Mouse (Mus musculus) T-helper 17 cell (primary cell): ENCODE results near the gene Gm10428.
"Not testable (repeated sequence)": the region's sequence is repeated elsewhere in the genome, so short reads cannot be mapped to it uniquely, and the experiment has no call there.

Experiments
- in situ Hi-C, 2 experiments: fragments of 300-600 bp; cut with MboI, MseI; formaldehyde crosslinking; loops; 1 replicate in 1 of 2; 2 replicates in 1 of 2; pipeline ENCODE4 v1.15.1; 2025; ENCODE audit warnings: high pct_unique_total_duplicates in 2 of 2

Gene Gm10428

DNA sequence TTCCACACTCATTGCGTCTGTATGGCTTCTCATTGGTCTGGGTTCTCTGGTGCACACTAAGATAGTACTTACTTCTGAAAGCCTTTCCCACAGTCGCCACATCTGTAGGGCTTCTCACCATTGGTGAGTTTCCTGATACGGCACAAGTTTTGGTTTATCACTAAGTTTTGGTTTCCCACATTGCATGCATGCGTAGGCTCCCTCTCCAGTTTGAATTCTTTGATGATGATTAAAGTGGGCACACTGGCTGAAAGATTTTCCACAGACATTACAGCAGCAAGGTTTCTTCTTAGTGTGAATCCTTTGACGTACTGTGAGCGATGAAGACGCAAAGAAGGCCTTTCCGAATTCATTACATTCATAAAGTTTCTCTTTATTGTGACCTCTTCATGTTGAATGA is at the start of gene Gm10428:
TSS of gene Gm10428 (plus strand) at position 321 of the 400 bp plus-strand sequence.
- in situ Hi-C loops: loop anchor here in 1 of 2 experiments (10.0 kb wide), 1 partner anchor 382 kb away; no protein-coding TSS in a partner anchor

DNA sequence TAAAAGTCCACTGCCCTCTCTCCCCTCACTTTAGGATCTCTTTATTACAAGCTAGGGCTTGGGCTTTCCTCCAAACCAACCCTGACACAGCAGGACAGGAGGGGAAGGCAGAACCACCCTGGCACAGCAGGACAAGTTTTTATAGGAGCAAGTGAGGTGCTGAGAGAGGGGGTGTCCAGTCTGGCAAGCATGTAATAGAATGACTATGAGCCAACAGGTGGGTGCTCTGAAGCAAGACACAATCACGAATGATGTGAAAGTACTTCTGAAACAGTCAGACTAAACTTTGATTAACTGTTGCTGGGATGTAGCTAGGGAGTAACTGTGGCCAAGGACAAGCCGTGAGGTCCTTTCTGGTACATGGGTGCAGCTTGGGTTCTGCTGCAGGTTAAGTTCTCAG is 46.8 kb upstream of the Gm10428 start:
- in situ Hi-C loops: no loop called here

DNA sequence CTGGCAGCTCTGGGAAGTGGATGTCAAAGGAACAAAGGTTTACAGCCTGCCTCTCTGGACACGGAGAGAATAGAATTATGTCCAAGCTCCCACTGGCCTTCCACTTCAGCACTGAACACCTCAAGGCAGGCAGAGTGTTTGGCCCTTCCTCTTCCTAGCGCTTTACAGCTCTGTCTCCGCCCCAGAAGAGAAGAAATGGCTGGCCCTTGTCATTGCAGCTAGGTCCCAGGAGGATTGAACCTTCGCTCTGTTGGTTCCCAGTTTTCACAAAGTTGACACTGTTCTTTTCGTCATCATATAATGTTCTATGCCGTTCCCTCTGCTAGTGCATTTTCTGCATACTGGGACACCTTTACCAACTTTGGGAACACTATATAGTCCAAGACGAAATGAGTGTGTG is 44.6 kb upstream of the Gm10428 start:
- in situ Hi-C loops: no loop called here

DNA sequence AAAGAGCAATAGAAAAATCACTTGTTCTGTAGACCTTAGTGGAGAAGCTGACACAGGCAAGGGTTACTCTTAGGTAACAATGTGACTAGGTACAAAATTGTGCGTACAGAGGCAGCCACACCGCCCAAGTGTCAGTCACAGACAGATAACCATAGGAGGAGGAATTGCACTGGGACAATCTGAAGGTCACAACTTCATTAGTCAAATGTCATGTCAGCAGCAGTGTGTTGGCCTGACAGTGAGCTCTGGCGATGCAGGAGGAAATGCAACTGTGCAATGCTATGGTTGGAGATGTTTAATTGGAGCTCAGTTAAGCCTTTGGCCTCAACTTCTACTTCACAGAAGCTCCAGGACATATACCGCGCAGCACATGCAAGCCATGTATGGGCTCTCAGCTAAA is 42.2 kb upstream of the Gm10428 start:
- in situ Hi-C loops: no loop called here

DNA sequence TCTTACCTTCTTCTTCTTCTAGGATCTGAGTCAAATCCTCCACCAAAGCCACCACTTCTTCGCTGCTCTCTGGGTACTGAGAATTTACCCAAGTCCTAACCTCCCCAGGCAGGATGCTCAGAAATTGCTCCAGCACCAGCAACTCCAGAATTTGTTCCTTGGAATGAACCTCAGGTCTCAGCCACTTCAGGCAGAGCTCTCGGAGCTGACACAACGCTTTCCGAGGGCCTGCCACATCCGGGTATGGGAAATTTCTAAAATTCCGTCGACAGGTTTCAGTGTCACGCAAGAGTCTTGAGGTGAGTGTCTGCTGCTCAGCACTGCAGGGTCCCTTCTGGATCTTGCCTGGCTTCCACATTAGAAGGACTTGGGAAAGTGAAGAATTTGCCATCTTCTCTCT is 24.6 kb upstream of the Gm10428 start:
- in situ Hi-C loops: loop anchor here in 1 of 2 experiments (5.0 kb wide), 1 partner anchor 81 kb away; the partner anchor contains the start of genes Lrrc75a and Mmgt2

DNA sequence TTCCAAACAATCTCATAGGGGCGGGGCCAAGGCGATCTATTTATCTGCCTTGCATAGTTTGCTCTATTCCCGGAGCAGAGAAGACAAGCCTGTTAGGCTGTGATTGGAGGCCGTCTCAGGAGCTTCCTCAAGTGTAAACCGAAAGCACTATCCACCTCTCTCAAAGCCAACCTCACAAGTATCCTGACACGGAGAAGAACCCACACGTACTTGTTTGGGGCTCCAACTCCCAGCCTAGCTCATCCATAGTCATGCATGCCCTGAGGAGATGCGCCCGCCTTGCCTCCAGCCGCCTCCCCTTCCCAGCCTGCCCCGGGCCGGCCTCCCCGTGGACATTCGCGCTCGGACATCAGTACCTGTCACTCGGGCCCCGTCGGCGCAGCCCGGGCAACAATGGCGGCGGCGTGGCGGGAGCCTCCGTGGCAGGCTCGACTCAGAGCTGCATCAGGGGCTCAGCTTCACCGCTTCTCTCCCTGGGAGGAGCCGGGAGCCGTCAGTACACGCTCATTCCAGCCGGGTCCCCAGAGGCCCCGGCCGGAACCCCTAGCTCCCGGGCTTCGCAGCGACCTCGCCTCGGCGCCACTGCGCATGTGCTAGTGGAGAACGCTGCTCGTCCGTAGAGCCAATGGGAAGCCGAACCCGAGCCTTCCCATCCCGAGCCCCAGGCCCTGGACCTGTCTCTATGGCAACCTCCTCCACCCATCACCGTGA is 21.4 kb upstream of the Gm10428 start, which contains the start of gene Zfp287:
TSS of gene Zfp287 (minus strand) at position 595 of the 711 bp plus-strand sequence.
- in situ Hi-C loops: loop anchor here in 1 of 2 experiments (10.0 kb wide), 1 partner anchor 1183 kb away; no protein-coding TSS in a partner anchor

DNA sequence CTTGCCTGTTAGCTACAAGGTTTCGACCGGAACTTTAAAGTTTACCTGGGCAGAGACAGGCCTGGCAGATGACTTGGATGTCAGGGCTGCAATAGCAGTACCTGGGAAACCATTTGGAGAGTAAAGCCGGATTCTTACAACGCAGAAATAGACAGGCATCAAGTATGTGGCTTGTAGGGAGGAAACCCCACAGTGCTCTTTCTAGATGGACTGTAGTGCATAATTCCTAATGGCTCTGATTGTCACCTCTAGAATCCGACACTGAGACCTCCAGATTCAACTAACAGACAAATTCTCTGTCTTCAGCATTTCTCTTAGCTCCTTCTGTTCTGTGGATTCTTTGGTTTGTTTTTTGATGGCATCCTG is 20.9 kb upstream of the Gm10428 start:
- in situ Hi-C loops: loop anchor here in 1 of 2 experiments (10.0 kb wide), 1 partner anchor 1183 kb away; no protein-coding TSS in a partner anchor

DNA sequence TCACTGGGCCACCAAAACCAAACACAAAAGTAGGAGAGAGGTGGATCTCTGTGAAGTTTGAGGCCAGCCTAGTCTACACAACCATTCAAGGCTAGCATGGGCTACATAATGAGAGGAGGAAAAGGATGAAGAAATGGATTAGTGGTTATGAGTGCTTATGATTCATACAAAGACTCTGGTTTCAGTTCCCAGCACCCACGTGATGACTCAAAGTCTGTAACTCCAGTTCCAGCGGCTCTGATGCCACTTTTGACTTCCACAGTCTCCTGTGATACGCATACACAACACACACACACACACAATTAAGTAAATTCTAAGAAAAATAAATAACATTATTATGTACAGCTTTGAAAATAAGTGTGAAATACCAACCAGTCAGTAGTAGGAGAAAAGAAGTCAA is 20.2 kb upstream of the Gm10428 start:
- in situ Hi-C loops: loop anchor here in 1 of 2 experiments (10.0 kb wide), 1 partner anchor 1182 kb away; no protein-coding TSS in a partner anchor

DNA sequence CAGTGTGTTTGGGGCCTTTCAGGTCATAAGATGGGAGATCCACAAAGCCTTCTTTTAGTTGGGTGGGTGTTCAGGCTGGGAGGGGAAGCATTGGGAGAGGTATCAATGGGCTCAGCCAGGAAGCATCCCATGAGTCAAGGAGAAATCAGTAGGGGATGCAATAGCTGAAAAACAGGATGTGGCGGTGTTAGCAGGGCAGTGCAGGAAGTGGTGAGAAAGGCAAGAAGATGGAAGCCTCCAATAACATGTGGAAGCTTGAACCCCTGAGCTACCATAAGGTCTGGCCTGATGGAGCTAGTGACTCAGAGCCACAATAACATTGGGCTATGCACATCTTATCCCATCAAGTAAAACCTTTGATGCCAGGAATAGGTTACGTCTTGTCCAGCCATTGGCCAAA is 11.7 kb upstream of the Gm10428 start:
- in situ Hi-C loops: no loop called here

GRCm38 (mm10) chr11:62742261-62742957 is 10.5 kb upstream of the Gm10428 start:
- in situ Hi-C loops: no loop called here

GRCm38 (mm10) chr11:62744103-62744502 is 8.8 kb upstream of the Gm10428 start:
- in situ Hi-C loops: no loop called here

DNA sequence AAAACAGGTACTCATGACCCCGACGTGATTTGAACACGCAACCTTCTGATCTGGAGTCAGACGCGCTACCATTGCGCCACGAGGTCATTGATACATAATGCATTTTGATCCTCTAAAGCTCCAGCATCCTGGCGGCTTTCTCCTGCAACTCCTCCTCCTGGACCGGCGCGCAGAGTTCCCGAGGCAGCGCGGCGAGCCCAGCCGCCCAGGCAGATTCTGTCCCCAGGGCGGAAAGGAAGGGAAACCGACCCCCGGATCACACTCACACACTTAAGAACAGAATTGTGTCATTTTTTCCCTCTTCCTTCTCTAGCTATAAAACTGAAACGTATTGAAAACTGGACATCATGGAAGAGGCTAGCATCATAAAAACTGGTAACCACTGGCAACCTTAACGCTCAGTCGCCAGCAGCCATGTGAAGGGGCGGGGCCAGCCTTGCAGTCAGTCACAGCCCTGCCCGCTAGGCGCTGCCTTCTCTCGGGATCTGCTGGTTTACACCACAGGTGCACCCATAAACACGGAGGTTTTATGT is 6.8 kb upstream of the Gm10428 start:
- in situ Hi-C loops: no loop called here

DNA sequence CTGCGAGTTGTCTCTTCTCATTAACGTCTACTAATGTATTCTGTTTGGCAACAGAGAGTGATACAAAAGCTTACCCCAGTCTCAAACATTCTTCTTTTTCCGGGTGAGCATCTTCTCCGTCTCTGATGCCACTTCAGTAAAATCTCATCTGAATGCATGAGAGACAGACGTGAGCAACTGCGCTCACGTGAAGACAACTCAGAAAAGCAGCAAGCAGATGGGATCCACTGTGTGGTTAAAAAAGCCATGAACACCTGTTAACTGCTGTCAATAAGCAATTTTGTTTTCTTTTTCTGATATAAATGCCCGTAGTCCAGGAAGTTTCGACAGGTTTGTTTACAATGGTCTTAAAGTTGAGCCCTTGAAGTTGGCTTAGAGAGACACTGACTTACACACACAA is 5.7 kb upstream of the Gm10428 start:
- in situ Hi-C loops: no loop called here

- in situ Hi-C loops: no loop called here
Measured at GRCm38 (mm10) chr11:62748062-62748461, 4.8 kb upstream of the Gm10428 start.

- in situ Hi-C loops: not testable (repeated sequence)
Measured at GRCm38 (mm10) chr11:62749445-62749844, 3.5 kb upstream of the Gm10428 start.

DNA sequence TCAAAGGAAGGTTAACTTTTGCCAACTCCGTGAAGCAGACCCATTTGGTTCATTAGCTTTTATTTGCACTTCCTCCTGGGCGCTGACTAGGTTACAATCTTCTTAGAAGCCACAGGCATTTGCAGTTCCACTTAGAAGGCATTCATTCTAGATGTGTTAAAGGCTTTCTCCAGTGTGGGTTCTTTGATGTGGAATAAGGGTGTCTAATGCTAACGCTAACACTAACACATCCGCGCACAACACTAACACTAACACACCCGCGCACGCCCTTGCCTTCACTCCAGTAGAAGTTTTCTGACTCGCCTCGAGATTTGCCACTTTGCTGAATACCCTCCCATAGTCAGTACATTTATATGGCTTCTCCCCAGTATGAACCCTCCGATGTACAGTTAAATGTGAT is 709 bp upstream of the Gm10428 start:
- in situ Hi-C loops: loop anchor here in 1 of 2 experiments (10.0 kb wide), 1 partner anchor 383 kb away; no protein-coding TSS in a partner anchor

DNA sequence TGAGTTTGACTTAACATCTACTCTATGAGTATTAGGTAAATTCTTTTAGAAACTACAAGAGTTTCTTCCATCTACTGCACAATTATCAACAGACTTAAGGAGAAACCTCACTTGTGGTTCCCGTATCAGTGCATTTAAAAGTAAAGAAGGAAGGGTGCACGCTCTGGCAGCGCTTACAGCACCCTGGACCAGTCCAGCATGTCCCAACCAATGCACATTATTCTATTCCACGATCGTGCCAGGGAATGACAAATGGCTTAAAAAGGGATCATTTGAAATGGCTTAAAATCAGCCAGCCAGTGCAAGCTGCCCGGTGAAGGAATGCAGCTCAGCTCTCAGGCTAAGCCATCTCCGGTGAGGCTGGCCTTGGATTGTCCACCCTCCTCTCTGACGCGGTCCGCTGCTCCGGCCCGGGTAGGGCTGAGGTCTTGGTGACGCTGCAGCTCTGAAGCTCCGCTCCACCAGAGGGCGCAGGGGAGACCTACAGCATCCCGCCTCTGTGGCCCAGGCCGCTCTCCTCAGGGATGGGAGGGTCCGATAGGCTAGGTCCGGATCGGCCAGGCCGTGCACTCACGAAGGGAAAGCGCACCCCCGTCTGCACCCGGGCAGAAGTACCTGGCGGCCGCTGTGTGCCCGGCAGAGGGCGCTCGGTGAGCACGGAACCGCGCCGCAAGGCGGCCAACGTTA is 3.7 kb downstream of the Gm10428 start:
- in situ Hi-C loops: loop anchor here (5.0 to 10.0 kb wide), 4 partner anchors 91 to 378 kb away; partner anchors contain the start of gene Fbxw10 (in 1 of the 2)

GRCm38 (mm10) chr11:62757143-62757507 is 4.2 kb downstream of the Gm10428 start:
- in situ Hi-C loops: loop anchor here (5.0 to 10.0 kb wide), 4 partner anchors 90 to 378 kb away; partner anchors contain the start of gene Fbxw10 (in 1 of the 2)

- in situ Hi-C loops: loop anchor here (5.0 to 10.0 kb wide), 4 partner anchors 89 to 377 kb away; partner anchors contain the start of gene Fbxw10 (in 1 of the 2)
Measured at GRCm38 (mm10) chr11:62757906-62758305, 5.0 kb downstream of the Gm10428 start.

DNA sequence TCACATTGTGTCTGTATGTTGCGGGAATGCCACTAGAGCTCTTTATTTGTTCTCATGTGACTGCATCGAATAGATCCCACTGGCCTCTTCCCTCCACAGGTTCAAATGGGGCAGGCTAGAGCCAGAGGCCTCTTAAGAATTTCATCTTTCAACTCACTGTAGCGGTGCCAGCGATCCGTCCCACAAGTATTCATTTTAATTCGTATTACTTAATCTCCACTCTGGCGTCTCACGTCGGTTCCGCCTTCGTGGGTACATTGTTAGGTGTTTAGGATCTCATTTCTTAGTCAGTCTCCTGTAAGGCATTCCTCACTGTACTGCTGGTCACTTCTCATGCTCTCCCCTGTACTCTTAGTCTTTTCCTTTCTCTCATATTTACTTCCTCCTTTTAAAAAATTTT is 5.6 kb downstream of the Gm10428 start:
- in situ Hi-C loops: loop anchor here (5.0 to 10.0 kb wide), 4 partner anchors 89 to 376 kb away; partner anchors contain the start of gene Fbxw10 (in 1 of the 2)

- in situ Hi-C loops: no loop called here
Measured at GRCm38 (mm10) chr11:62760755-62761457, 8.0 kb downstream of the Gm10428 start.
